Mouse (Mus musculus): ENCODE measurements around the gene Grid2ip. TPM values are rescaled to one million over a fixed set of nuclear protein-coding genes. Genes with fewer than 3 reads are reported as not detected.

Gene Grid2ip
- polyA plus RNA-seq, 1 experiment = 3.0 TPM

GRCm38 (mm10) chr5:143359263-143359662, 2.1 kb downstream of the Grid2ip start:
- H3K4me3 ChIP-seq (ENCODE audit: insufficient read depth, low read length) = no peak overlapping the region
- no peak for TF ChIP-seq POLR2A (IDR thresholded peaks at IDR 0.05; ENCODE audit: extremely low read depth, insufficient read depth, low read length)
- no peak for TF ChIP-seq CTCF (IDR thresholded peaks at IDR 0.05; ENCODE audit: extremely low read depth, insufficient read depth, low read length)
- H3K4me1 ChIP-seq (ENCODE audit: control insufficient read depth, insufficient read depth, low read length) = no peaks in the 10 kb centered on the region
- no peak overlapping the region for H3K27ac ChIP-seq (ENCODE audit: insufficient read depth, low read length)

- no peak overlapping the region for H3K4me3 ChIP-seq (ENCODE audit: insufficient read depth, low read length)
- H3K4me1 ChIP-seq (ENCODE audit: control insufficient read depth, insufficient read depth, low read length) = no peaks in the 10 kb centered on the region
- TF ChIP-seq POLR2A (IDR thresholded peaks at IDR 0.05; ENCODE audit: extremely low read depth, insufficient read depth, low read length) (no peak), CTCF (IDR thresholded peaks at IDR 0.05; ENCODE audit: extremely low read depth, insufficient read depth, low read length) (peak; percentile 22; the same call in 1 of the 2 replicates)
- no peak overlapping the region for H3K27ac ChIP-seq (ENCODE audit: insufficient read depth, low read length)
These were observed 2.9 kb downstream of the Grid2ip start for GRCm38 (mm10) chr5:143360000-143360399.

DNA sequence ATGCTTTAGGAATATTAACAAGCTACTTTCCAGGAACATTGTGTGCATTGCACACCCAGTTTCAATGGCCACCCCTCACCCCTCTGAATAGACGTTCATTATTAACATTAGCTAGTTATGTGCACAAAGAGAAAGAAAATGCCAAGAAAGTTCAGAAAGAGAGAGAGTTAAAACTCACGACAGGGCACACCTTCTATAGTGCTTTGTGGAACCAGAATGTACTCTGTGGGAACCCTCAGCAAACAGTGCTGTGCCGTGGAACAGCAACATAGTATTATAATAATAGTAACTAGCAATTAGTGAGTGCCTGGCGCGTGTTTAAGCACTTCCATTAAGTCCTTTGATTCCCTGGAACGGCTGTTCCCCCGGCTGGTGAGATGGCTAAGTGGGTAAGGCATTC, 4.3 kb downstream of the Grid2ip start:
- H3K4me3 ChIP-seq (ENCODE audit: insufficient read depth, low read length) = no peak overlapping the region
- no peak overlapping the region for H3K27ac ChIP-seq (ENCODE audit: insufficient read depth, low read length)
- H3K4me1 ChIP-seq (ENCODE audit: control insufficient read depth, insufficient read depth, low read length) = no peaks in the 10 kb centered on the region
- TF ChIP-seq CTCF (IDR thresholded peaks at IDR 0.05; ENCODE audit: extremely low read depth, insufficient read depth, low read length) (no peak), POLR2A (IDR thresholded peaks at IDR 0.05; ENCODE audit: extremely low read depth, insufficient read depth, low read length) (no peak)

GRCm38 (mm10) chr5:143363678-143364615, 6.8 kb downstream of the Grid2ip start:
- Histone ChIP-seq H3K27ac (ENCODE audit: insufficient read depth, low read length) (no peak overlapping the region), H3K4me1 (ENCODE audit: control insufficient read depth, insufficient read depth, low read length) (no peaks in the 10 kb centered on the region), H3K4me3 (ENCODE audit: insufficient read depth, low read length) (peak overlapping the region; percentile 30)
- no peak for TF ChIP-seq CTCF (IDR thresholded peaks at IDR 0.05; ENCODE audit: extremely low read depth, insufficient read depth, low read length)
- TF ChIP-seq POLR2A (IDR thresholded peaks at IDR 0.05; ENCODE audit: extremely low read depth, insufficient read depth, low read length) = no peak

DNA sequence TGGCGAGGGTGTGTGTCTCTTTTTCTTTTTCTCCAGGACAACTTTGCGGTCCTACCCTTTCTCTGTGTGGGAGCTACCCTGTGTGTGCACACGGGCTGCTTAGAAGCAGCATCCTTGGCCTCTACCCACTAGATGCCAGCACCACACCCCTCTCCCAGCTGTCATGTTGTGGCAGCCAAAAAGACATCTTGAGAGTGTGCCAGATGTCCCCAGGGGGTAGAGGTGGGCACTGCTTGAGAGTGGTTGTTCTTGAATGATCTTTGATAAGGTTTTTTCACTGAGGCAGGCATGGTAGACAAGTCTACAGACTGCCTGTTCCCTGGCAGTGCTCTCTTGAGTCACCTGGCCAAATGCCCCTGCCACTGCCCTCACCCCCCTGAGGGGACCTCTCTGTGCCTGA, 10.8 kb downstream of the Grid2ip start:
- no peaks in the 10 kb centered on the region for H3K4me1 ChIP-seq (ENCODE audit: control insufficient read depth, insufficient read depth, low read length)
- TF ChIP-seq POLR2A (IDR thresholded peaks at IDR 0.05; ENCODE audit: extremely low read depth, insufficient read depth, low read length) = no peak
- no peak for TF ChIP-seq CTCF (IDR thresholded peaks at IDR 0.05; ENCODE audit: extremely low read depth, insufficient read depth, low read length)
- no peak overlapping the region for H3K4me3 ChIP-seq (ENCODE audit: insufficient read depth, low read length)
- no peak overlapping the region for H3K27ac ChIP-seq (ENCODE audit: insufficient read depth, low read length)

DNA sequence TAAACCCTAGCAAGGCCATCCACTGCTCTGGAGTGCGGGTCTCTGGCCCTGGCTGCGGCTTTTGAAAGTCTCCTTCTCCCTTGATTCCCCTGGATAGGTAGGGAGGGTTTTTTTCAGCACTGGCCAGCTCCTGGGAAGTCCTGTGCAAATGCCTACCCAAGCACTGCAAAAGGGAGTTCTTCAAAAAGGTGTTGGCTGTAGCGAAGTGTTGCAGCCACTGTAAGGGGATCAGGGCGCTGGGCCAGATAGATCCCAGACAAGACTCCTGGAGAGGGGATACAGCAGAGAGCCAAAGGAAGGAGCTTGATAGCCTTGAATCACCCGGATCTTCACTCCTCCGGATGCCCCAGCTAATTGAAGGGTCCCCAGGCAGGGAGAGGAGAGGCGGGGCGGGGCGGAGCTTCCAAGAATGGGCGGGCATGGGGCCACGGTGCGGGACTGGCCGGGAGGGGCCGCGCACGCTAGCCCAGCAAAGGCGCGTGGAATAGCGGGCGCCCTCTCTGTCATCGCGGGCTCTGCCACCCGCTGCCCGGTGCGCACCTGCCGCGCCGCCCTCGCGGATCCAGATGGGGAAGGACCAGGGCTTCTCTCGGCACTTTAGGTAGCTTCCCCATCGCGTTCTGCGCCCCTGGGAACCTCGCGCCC, 12.6 kb downstream of the Grid2ip start:
- Histone ChIP-seq H3K4me3 (ENCODE audit: insufficient read depth, low read length) (peak overlapping the region; percentile 10; the same call in 1 of the 2 replicates), H3K27ac (ENCODE audit: insufficient read depth, low read length) (no peak overlapping the region), H3K4me1 (ENCODE audit: control insufficient read depth, insufficient read depth, low read length) (no peaks in the 10 kb centered on the region)
- TF ChIP-seq CTCF (IDR thresholded peaks at IDR 0.05; ENCODE audit: extremely low read depth, insufficient read depth, low read length) (no peak), POLR2A (IDR thresholded peaks at IDR 0.05; ENCODE audit: extremely low read depth, insufficient read depth, low read length) (no peak)

DNA sequence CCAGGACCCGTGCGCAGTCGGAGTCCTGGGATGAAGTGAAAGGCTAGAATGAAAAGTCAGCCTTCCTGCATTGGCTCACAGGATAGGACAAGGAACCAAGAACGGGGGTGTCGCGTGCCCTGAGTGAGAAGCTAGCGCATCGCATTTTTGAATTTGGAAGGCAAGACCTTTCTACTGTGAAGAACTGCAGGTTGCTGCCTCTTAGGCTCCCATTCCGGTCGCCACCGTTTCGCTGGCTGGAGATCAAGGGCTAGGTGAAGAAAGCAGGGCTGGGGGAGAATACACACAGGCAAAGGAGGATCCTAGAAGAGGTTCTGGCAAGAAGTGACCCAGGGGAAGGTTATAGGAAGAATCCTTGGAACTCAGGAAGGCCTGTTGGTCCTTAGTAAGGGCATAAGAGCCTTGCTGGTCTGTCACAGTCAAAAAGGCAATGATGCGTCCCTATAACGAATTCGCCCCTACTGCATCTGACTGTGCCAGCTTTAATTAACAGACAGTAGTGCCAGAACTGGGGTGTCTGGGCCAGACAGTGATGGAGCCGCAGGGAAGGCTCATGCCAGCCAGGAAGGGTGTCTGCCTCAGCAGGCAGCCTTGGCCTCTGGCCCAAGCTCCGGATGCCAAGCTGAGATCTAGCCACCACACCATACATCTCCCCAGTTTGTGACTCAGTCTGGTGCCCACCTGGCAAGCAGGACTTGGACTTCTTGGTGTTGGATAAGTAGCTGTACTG, 13.4 kb downstream of the Grid2ip start:
- Histone ChIP-seq H3K27ac (ENCODE audit: insufficient read depth, low read length) (no peak overlapping the region), H3K4me1 (ENCODE audit: control insufficient read depth, insufficient read depth, low read length) (no peaks in the 10 kb centered on the region), H3K4me3 (ENCODE audit: insufficient read depth, low read length) (peak overlapping the region; percentile 10; the same call in 1 of the 2 replicates)
- TF ChIP-seq POLR2A (IDR thresholded peaks at IDR 0.05; ENCODE audit: extremely low read depth, insufficient read depth, low read length) (no peak), CTCF (IDR thresholded peaks at IDR 0.05; ENCODE audit: extremely low read depth, insufficient read depth, low read length) (no peak)

- TF ChIP-seq POLR2A (IDR thresholded peaks at IDR 0.05; ENCODE audit: extremely low read depth, insufficient read depth, low read length) = no peak
- no peak for TF ChIP-seq CTCF (IDR thresholded peaks at IDR 0.05; ENCODE audit: extremely low read depth, insufficient read depth, low read length)
- H3K4me3 ChIP-seq (ENCODE audit: insufficient read depth, low read length) = no peak overlapping the region
- H3K4me1 ChIP-seq (ENCODE audit: control insufficient read depth, insufficient read depth, low read length) = no peaks in the 10 kb centered on the region
- no peak overlapping the region for H3K27ac ChIP-seq (ENCODE audit: insufficient read depth, low read length)
These were observed 14.0 kb downstream of the Grid2ip start for GRCm38 (mm10) chr5:143371146-143371510.

GRCm38 (mm10) chr5:143372818-143373217, 15.7 kb downstream of the Grid2ip start:
- no peak overlapping the region for H3K27ac ChIP-seq (ENCODE audit: insufficient read depth, low read length)
- no peaks in the 10 kb centered on the region for H3K4me1 ChIP-seq (ENCODE audit: control insufficient read depth, insufficient read depth, low read length)
- H3K4me3 ChIP-seq (ENCODE audit: insufficient read depth, low read length) = peak overlapping the region; percentile 31
- TF ChIP-seq POLR2A (IDR thresholded peaks at IDR 0.05; ENCODE audit: extremely low read depth, insufficient read depth, low read length) (no peak), CTCF (IDR thresholded peaks at IDR 0.05; ENCODE audit: extremely low read depth, insufficient read depth, low read length) (peak; percentile 41)
